In genomic region chr15:85200446-85201289, GRCm38 (mm10) we compare ENCODE assay signal across 8 mouse cellular contexts. TPM values are rescaled to one million over a fixed set of nuclear protein-coding genes. Genes with fewer than 3 reads are reported as not detected.
DNase-seq lines count a peak whose midpoint lies in the region; ATAC-seq and TF ChIP-seq lines count a peak whose summit lies in the region.

No protein-coding gene starts in this region.

- ATAC-seq in intestine, embryonic 15.5 days = peak; percentile 40; the same call in 1 of the 2 replicates
- peak; percentile 84 for ATAC-seq in lung, embryonic 15.5 days (ENCODE audit: borderline replicate concordance, extremely low read depth, low FRiP score, low TSS enrichment)
- peak; percentile 28; the same call in 1 of the 2 replicates for ATAC-seq in stomach, postnatal 0 days (ENCODE audit: low FRiP score, low TSS enrichment)

- H3K27me3 ChIP-seq in intestine, embryonic 15.5 days (replicated peaks) = no peaks in the 10 kb centered on the region
- no peaks in the 10 kb centered on the region for H3K27me3 ChIP-seq in lung, embryonic 15.5 days
- H3K27me3 ChIP-seq in stomach, postnatal 0 days (ENCODE audit: control insufficient read depth, insufficient read depth, low read length) = no peaks in the 10 kb centered on the region

- TF ChIP-seq EP300 in stomach, postnatal 0 days (optimal IDR thresholded peaks at IDR 0.05) = no peak

- TF ChIP-seq POLR2A in brain, embryonic 14.5 days (IDR thresholded peaks at IDR 0.05; ENCODE audit: borderline replicate concordance, extremely low read depth, insufficient read depth, insufficient read length, poor library complexity, severe bottlenecking) = no peak

- no peak for TF ChIP-seq CTCF in brain, embryonic 14.5 days (IDR thresholded peaks at IDR 0.05; ENCODE audit: borderline replicate concordance, extremely low read depth, insufficient read depth, insufficient read length)
- no peak for TF ChIP-seq CTCF in stomach, postnatal 0 days (IDR thresholded peaks at IDR 0.05; ENCODE audit: low read depth)

- 28% methylated on average over 14 of the region's 14 CpGs for WGBS in intestine, embryonic 15.5 days
- WGBS in lung, embryonic 15.5 days = 19% methylated on average over 14 of the region's 14 CpGs
- WGBS in stomach, postnatal 0 days = 36% methylated on average over 14 of the region's 14 CpGs

- H3K27ac ChIP-seq in intestine, embryonic 15.5 days = peak overlapping the region; percentile 89
- H3K27ac ChIP-seq in lung, embryonic 15.5 days = peak overlapping the region; percentile 92
- H3K27ac ChIP-seq in stomach, postnatal 0 days (replicated peaks) = peak overlapping the region; percentile 78

- H3K4me2 ChIP-seq in intestine, embryonic 15.5 days (replicated peaks) = no peak overlapping the region
- H3K4me2 ChIP-seq in lung, embryonic 15.5 days = peak overlapping the region; percentile 11; the same call in 1 of the 2 replicates
- no peak overlapping the region for H3K4me2 ChIP-seq in stomach, postnatal 0 days (replicated peaks; ENCODE audit: low read depth)

- H3K9ac ChIP-seq in intestine, embryonic 15.5 days = no peak overlapping the region
- no peak overlapping the region for H3K9ac ChIP-seq in lung, embryonic 15.5 days
- H3K9ac ChIP-seq in stomach, postnatal 0 days (ENCODE audit: low read length) = no peak overlapping the region

- H3K36me3 ChIP-seq in intestine, embryonic 15.5 days = no peaks in the 10 kb centered on the region
- H3K36me3 ChIP-seq in lung, embryonic 15.5 days = no peaks in the 10 kb centered on the region
- no peaks in the 10 kb centered on the region for H3K36me3 ChIP-seq in stomach, postnatal 0 days (ENCODE audit: control insufficient read depth, insufficient read depth, low read length)

- no peak overlapping the region for H3K4me3 ChIP-seq in intestine, embryonic 15.5 days (replicated peaks)
- no peak overlapping the region for H3K4me3 ChIP-seq in lung, embryonic 15.5 days
- H3K4me3 ChIP-seq in stomach, postnatal 0 days (ENCODE audit: low read depth, low read length) = no peak overlapping the region

- peak; percentile 50 to 65 for DNase-seq in adrenal gland, adult (ENCODE audit: inconsistent age in 2 of 2, low spot score in 1 of 2)
- no peak for DNase-seq in adrenal gland, postnatal 25 days
- DNase-seq in brain, embryonic 14.5 days (ENCODE audit: low read depth) = peak; percentile 74
- peak; percentile 23 for DNase-seq in stomach, postnatal 0 days (ENCODE audit: low spot score)
- no peak for DNase-seq in left cerebral cortex, adult 8-10 months (ENCODE audit: low spot score in 2 of 2)
- DNase-seq in B cell, adult 2 months = no peak

- H3K4me1 ChIP-seq in intestine, embryonic 15.5 days (replicated peaks) = peaks cover 14% of the 10 kb centered on the region; the same call in 1 of the 2 replicates
- peaks cover 40% of the 10 kb centered on the region for H3K4me1 ChIP-seq in lung, embryonic 15.5 days
- no peaks in the 10 kb centered on the region for H3K4me1 ChIP-seq in stomach, postnatal 0 days (replicated peaks; ENCODE audit: control insufficient read depth, insufficient read depth)

- no peaks in the 10 kb centered on the region for H3K9me3 ChIP-seq in intestine, embryonic 15.5 days
- no peaks in the 10 kb centered on the region for H3K9me3 ChIP-seq in lung, embryonic 15.5 days
- H3K9me3 ChIP-seq in stomach, postnatal 0 days (ENCODE audit: control insufficient read depth, low read length) = no peaks in the 10 kb centered on the region

RNA-seq across cellular contexts. Expression of gene Fbln1, which starts 5.1 kb away (rescaled TPM):
- total RNA-seq in adrenal gland, postnatal 25 days (2021) = 33.0 and 37.1 TPM in 2 replicates
- polyA plus RNA-seq in brain, embryonic 14.5 days (2012; rRNA removed) = 52.7 and 59.3 TPM in 2 replicates
- polyA plus RNA-seq in intestine, embryonic 15.5 days (2015; fragmentation: Nextera tagmentation; extraction: Ambion mirVana) = 184 and 194 TPM in 2 replicates
- 248 and 250 TPM in 2 replicates for polyA plus RNA-seq in lung, embryonic 15.5 days (2015; fragmentation: Nextera tagmentation; extraction: Ambion mirVana)
- polyA plus RNA-seq in stomach, postnatal 0 days (2015; fragmentation: Nextera tagmentation; extraction: Ambion mirVana) = 109 and 112 TPM in 2 replicates
- 10 to 100 TPM; 11.6 to 14.5 (median 11.9) TPM for total RNA-seq in left cerebral cortex, adult 8-10 months (2022)

Comparison
In these comparisons a context has a peak if more than half of its experiments do, and no peak if none do; other contexts are left out.
1. DNase-seq: peak in adrenal gland, adult (2 of 2), brain, embryonic 14.5 days (single experiment) and stomach, postnatal 0 days (single experiment); none in adrenal gland, postnatal 25 days (single experiment), left cerebral cortex, adult 8-10 months (0 of 2) and B cell, adult 2 months (0 of 2).
2. ATAC-seq: peak in every context shown above with its lines; median percentile 84 in lung, embryonic 15.5 days; 40 in intestine, embryonic 15.5 days; 28 in stomach, postnatal 0 days.
3. Peak in every context shown above with its lines, with median percentiles within 50 percentile points of each other: H3K27ac ChIP-seq.